Mouse (Mus musculus) cerebellum, adult 2 months (tissue): ENCODE measurements around the gene Usp8.

Experiments
- CTCF ChIP-seq: fragments of 200-500 bp; IDR thresholded peaks from 2 replicates; pipeline ENCODE4 v1.5.1; 2011; ENCODE audit warnings: low read depth, mild to moderate bottlenecking, control low read depth, low read length, moderate library complexity, borderline replicate concordance; ENCODE audit not compliant: insufficient read depth
- POLR2A ChIP-seq: fragments of 200-500 bp; IDR thresholded peaks from 2 replicates; pipeline ENCODE4 v1.6.1; 2011; ENCODE audit warnings: low read length, control low read depth, borderline replicate concordance; ENCODE audit not compliant: insufficient read depth

GRCm38 (mm10) chr2:126676122-126676515 lies 31.0 kb upstream of the Usp8 start, which contains the start of gene Gabpb1:
- TF ChIP-seq CTCF (no peak), POLR2A (no peak)
